21 mouse cellular contexts compared by ENCODE assay signal in genomic region chr19:23137295-23137694, GRCm38 (mm10). TPM values are rescaled to one million over a fixed set of nuclear protein-coding genes. Genes with fewer than 3 reads are reported as not detected.
DNase-seq lines count a peak whose midpoint lies in the region; ATAC-seq and TF ChIP-seq lines count a peak whose summit lies in the region.
"Had no signal": no experiment of that assay in that cellular context is flagged by ENCODE, and none has a peak within 500 bp of the region (broad histone marks: within the 10 kb centered on the region; RNA-seq: fewer than 3 reads in every experiment).

No protein-coding gene starts in this region.

- TF ChIP-seq CTCF in cerebellum, adult 2 months (IDR thresholded peaks at IDR 0.05; ENCODE audit: borderline replicate concordance, insufficient read depth, low read depth, low read length), result no peak
- TF ChIP-seq CTCF in liver, postnatal 0 days (IDR thresholded peaks at IDR 0.05; ENCODE audit: low read depth), result no peak
- TF ChIP-seq CTCF in olfactory bulb, adult 2 months (IDR thresholded peaks at IDR 0.05; ENCODE audit: insufficient read depth, low read depth, low read length), result no peak

- 18% methylated on average over 2 of the region's 2 CpGs for WGBS in cerebellum, adult 2 months
- 68% methylated on average over 2 of the region's 2 CpGs for WGBS in kidney, embryonic 15.5 days
- WGBS in liver, postnatal 0 days (ENCODE audit: insufficient replicate concordance), result 62% methylated on average over 2 of the region's 2 CpGs
- whole genome bisulfite sequencing in liver, embryonic 11.5 days, result 51% methylated on average over 2 of the region's 2 CpGs
- 77% methylated on average over 2 of the region's 2 CpGs for WGBS in olfactory bulb, adult 2 months

- H3K4me1 ChIP-seq in cerebellum, adult 2 months (ENCODE audit: control insufficient read depth, insufficient read depth, low read length), result peaks cover 9% of the 10 kb centered on the region; the same call in 1 of the 2 replicates
- peaks cover 51% of the 10 kb centered on the region for H3K4me1 ChIP-seq in kidney, embryonic 15.5 days
- peaks cover 42% of the 10 kb centered on the region for H3K4me1 ChIP-seq in liver, postnatal 0 days (ENCODE audit: insufficient read depth)
- H3K4me1 ChIP-seq in liver, embryonic 11.5 days (replicated peaks; ENCODE audit: control insufficient read depth, insufficient read depth, low read length), result peaks cover 23% of the 10 kb centered on the region
- H3K4me1 ChIP-seq in olfactory bulb, adult 2 months (ENCODE audit: control insufficient read depth, insufficient read depth, low read length), result peaks cover 32% of the 10 kb centered on the region

- H3K4me2 ChIP-seq in kidney, embryonic 15.5 days, result no peak overlapping the region
- no peak overlapping the region for H3K4me2 ChIP-seq in liver, postnatal 0 days (ENCODE audit: low read depth, low read length)
- no peak overlapping the region for H3K4me2 ChIP-seq in liver, embryonic 11.5 days

- no peak for ATAC-seq in kidney, embryonic 15.5 days (replicated peaks; ENCODE audit: low FRiP score)
- ATAC-seq in liver, postnatal 0 days, result no peak
- no peak for ATAC-seq in liver, embryonic 11.5 days (replicated peaks; ENCODE audit: low FRiP score)
- ATAC-seq: forebrain, embryonic 14.5 days; Patski had no signal

- no peak for DNase-seq in cerebellum, adult 2 months
- no peak for DNase-seq in cerebellum, postnatal 14 days
- DNase-seq in kidney, adult 8-10 months, result no peak
- no peak for DNase-seq in liver, postnatal 0 days
- no peak for DNase-seq in liver, embryonic 11.5 days (ENCODE audit: low spot score)
- no peak for DNase-seq in adrenal gland, postnatal 14 days
- DNase-seq: cerebellum, adult 18-20 months; gastrocnemius, postnatal 10 days; right cerebral cortex, postnatal 14 days; spleen, adult 18-20 months; thymus, postnatal 25 days had no signal

- no peak for TF ChIP-seq POLR2A in cerebellum, adult 2 months (IDR thresholded peaks at IDR 0.05; ENCODE audit: borderline replicate concordance, insufficient read depth, low read length)
- TF ChIP-seq POLR2A in olfactory bulb, adult 2 months (IDR thresholded peaks at IDR 0.05; ENCODE audit: insufficient read depth, low read depth, low read length), result no peak

- no peaks in the 10 kb centered on the region for H3K27me3 ChIP-seq in cerebellum, adult 2 months (ENCODE audit: control insufficient read depth, insufficient read depth, low read length)
- H3K27me3 ChIP-seq in kidney, embryonic 15.5 days, result peaks cover 35% of the 10 kb centered on the region
- H3K27me3 ChIP-seq in liver, postnatal 0 days (ENCODE audit: insufficient read depth, low read length), result peaks cover 3% of the 10 kb centered on the region; the same call in 1 of the 2 replicates
- peaks cover 42% of the 10 kb centered on the region for H3K27me3 ChIP-seq in liver, embryonic 11.5 days (replicated peaks; ENCODE audit: control insufficient read depth, insufficient read depth, low read length)
- H3K27me3 ChIP-seq: Patski had no signal

- H3K9ac ChIP-seq in kidney, embryonic 15.5 days, result no peak overlapping the region
- H3K9ac ChIP-seq in liver, postnatal 0 days (replicated peaks), result no peak overlapping the region
- no peak overlapping the region for H3K9ac ChIP-seq in liver, embryonic 11.5 days (ENCODE audit: low read depth, low read length)
- H3K9ac ChIP-seq: embryonic facial prominence, embryonic 15.5 days; limb, embryonic 12.5 days; liver, embryonic 15.5 days had no signal

- no peak overlapping the region for H3K4me3 ChIP-seq in cerebellum, adult 2 months (replicated peaks; ENCODE audit: insufficient read depth, low read depth, low read length)
- no peak overlapping the region for H3K4me3 ChIP-seq in kidney, embryonic 15.5 days (replicated peaks)
- no peak overlapping the region for H3K4me3 ChIP-seq in liver, postnatal 0 days (ENCODE audit: low read depth, low read length)
- H3K4me3 ChIP-seq in liver, embryonic 11.5 days (ENCODE audit: low read depth, low read length), result no peak overlapping the region
- H3K4me3 ChIP-seq in olfactory bulb, adult 2 months (ENCODE audit: insufficient read depth, low read depth, low read length), result no peak overlapping the region
- H3K4me3 ChIP-seq: embryonic facial prominence, embryonic 15.5 days; hindbrain, embryonic 13.5 days; liver, embryonic 15.5 days had no signal

- TF ChIP-seq EP300 in liver, postnatal 0 days (IDR thresholded peaks at IDR 0.05; ENCODE audit: low read depth), result no peak

- no peaks in the 10 kb centered on the region for H3K9me3 ChIP-seq in kidney, embryonic 15.5 days (replicated peaks)
- H3K9me3 ChIP-seq in liver, postnatal 0 days (ENCODE audit: low read length), result no peaks in the 10 kb centered on the region
- H3K9me3 ChIP-seq in liver, embryonic 11.5 days (ENCODE audit: control insufficient read depth, low read length), result no peaks in the 10 kb centered on the region
- H3K9me3 ChIP-seq: embryonic facial prominence, embryonic 15.5 days; G1E; hindbrain, embryonic 13.5 days; limb, embryonic 12.5 days; liver, embryonic 15.5 days; midbrain, embryonic 10.5 days had no signal

- H3K36me3 ChIP-seq in kidney, embryonic 15.5 days, result no peaks in the 10 kb centered on the region
- H3K36me3 ChIP-seq in liver, postnatal 0 days (replicated peaks; ENCODE audit: insufficient read depth, low read length), result no peaks in the 10 kb centered on the region
- no peaks in the 10 kb centered on the region for H3K36me3 ChIP-seq in liver, embryonic 11.5 days (ENCODE audit: control insufficient read depth, insufficient read depth, low read length)
- H3K36me3 ChIP-seq: embryonic facial prominence, embryonic 15.5 days; G1E; hindbrain, embryonic 13.5 days; limb, embryonic 12.5 days; liver, embryonic 15.5 days; midbrain, embryonic 10.5 days had no signal

- peak overlapping the region; percentile 98; the same call in 1 of the 2 replicates for H3K27ac ChIP-seq in cerebellum, adult 2 months (ENCODE audit: insufficient read depth, low read length)
- peak overlapping the region; percentile 28; the same call in 1 of the 2 replicates for H3K27ac ChIP-seq in kidney, embryonic 15.5 days
- H3K27ac ChIP-seq in liver, postnatal 0 days (ENCODE audit: low read depth), result peak overlapping the region; percentile 96
- no peak overlapping the region for H3K27ac ChIP-seq in liver, embryonic 11.5 days (ENCODE audit: low read depth, low read length)
- peak overlapping the region; percentile 99; the same call in 1 of the 2 replicates for H3K27ac ChIP-seq in olfactory bulb, adult 2 months (ENCODE audit: insufficient read depth, low read depth, low read length)
- H3K27ac ChIP-seq: embryonic facial prominence, embryonic 15.5 days; hindbrain, embryonic 13.5 days; limb, embryonic 12.5 days; liver, embryonic 15.5 days had no signal

RNA-seq across cellular contexts. Expression of gene Klf9, which starts 3.7 kb away (rescaled TPM):
- polyA plus RNA-seq in cerebellum, adult 2 months (2012; rRNA removed), result 93.5 and 97.3 TPM in 2 replicates
- polyA plus RNA-seq in kidney, embryonic 15.5 days (2015; fragmentation: Nextera tagmentation; extraction: Ambion mirVana), result 5.3 and 6.0 TPM in 2 replicates
- polyA plus RNA-seq in liver, postnatal 0 days (2015; fragmentation: Nextera tagmentation; extraction: Ambion mirVana), result 12.6 and 17.2 TPM in 2 replicates
- 2.3 and 2.8 TPM in 2 replicates for polyA plus RNA-seq in liver, embryonic 11.5 days (2014; fragmentation: Nextera tagmentation; extraction: Ambion mirVana)
- polyA plus RNA-seq in olfactory bulb, adult 2 months (2012; ENCODE audit: insufficient read depth, insufficient read length, low replicate concordance, missing spikeins), result 102 and 132 TPM in 2 replicates
- total RNA-seq in adrenal gland, postnatal 14 days (2021), result 104 and 116 TPM in 2 replicates
